Mouse (Mus musculus): Measurements from ENCODE around the gene Fmod.

The Fmod gene

DNA sequence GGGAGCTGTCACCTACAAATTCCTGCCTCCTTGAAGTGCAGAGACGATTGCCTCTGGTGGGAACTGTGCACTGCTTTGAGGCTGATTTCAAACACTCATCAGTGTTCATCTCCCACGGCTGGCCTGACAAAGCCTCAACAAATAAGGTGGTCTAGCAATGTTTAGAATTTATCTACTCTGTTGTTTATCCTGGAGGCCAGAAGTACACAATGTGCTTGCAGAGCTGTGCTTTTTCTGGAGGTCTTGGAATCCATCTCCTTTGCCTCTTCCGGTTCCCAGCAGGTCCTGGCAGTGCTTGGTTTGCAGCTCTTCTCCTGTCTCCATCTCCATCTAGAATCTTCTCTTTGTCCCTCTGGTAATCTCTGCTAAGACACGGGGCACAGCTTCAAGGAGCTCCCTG, 19.2 kb downstream of the Fmod start:
- no peak for DNase-seq

DNA sequence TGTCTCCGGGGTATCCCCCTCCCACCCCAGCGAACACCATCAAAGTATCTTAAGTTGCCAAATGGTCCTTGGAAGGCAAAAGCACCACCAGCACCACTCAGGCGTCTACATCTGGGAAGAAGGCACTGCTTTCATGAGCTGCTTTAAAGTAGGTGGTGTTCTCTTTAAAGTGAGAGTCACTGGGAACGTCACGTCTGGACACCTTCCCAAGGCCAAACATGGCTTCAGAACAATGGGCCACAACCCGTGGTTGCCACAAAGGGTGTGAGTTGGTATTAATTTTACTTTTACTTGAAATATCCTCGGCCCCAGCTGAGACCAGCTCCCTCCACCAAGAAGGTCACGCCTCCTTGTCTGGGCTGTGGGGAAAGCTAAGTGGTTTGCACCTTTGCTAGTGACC, 20.7 kb downstream of the Fmod start:
- DNase-seq = no peak

DNA sequence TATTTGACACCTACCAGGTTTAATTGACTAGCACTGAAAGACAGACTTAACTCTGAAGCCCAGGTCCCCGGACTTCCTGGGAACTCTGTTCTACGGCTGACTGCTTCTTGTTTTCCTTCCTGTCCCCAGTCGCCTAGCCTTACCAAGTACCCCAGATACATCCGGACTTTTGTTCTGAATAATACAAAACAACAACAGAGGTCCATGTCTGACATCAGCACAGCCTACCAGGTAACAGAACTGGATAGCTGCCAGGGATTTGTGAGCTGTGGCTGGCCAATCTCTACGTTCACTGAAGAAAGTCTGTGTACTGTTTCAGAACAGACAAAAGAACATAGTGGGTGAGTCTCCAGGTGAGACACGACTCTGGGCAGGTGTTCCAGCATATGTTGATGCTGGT, 21.8 kb downstream of the Fmod start:
- no peak for DNase-seq

DNA sequence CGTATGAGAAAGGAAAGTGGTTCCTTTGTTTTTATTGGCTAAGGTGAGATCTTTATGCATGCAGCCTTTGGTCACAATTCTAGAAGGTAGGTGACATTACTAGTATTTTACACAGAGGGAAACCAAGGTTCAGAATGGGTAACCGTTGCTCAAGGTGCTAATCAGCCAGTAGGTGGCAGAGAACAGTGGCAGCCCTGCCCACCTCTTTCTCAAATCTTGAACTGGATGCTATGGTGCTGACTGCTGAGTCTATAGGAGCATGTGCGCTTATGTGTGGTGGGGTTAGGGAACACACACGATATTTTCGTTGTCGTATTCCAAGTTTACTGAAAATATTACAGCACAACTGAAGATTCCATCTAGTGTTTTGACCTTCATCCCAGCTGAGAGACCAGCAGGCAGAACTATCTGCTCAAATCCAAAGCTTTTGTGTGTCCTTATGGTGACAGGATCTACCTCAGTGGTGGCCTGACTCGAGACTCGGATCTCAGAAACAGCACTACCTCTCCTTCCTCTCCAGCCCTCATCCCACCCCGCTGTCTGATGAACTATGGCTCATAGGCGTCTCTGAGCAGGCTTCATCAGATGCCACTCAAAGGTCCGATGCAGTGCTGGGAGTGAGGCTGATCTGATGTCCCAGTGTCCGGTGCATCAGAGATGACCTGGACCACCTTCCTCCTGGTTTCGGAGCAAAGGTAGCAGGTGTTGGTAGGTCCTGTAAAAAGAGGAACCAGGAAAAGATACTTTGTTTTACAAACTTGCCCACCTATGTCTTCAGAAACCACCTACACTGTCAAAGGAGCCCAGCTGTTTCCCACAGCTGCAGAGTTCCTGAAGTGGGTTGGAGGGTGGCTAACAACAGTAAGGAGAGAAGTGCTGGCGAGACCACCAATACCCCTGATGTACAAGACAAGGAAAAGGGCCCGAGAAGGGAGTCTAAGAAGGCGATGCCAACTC, 23.0 kb downstream of the Fmod start:
- DNase-seq = peak in 1 of 2 experiments; percentile 40

DNA sequence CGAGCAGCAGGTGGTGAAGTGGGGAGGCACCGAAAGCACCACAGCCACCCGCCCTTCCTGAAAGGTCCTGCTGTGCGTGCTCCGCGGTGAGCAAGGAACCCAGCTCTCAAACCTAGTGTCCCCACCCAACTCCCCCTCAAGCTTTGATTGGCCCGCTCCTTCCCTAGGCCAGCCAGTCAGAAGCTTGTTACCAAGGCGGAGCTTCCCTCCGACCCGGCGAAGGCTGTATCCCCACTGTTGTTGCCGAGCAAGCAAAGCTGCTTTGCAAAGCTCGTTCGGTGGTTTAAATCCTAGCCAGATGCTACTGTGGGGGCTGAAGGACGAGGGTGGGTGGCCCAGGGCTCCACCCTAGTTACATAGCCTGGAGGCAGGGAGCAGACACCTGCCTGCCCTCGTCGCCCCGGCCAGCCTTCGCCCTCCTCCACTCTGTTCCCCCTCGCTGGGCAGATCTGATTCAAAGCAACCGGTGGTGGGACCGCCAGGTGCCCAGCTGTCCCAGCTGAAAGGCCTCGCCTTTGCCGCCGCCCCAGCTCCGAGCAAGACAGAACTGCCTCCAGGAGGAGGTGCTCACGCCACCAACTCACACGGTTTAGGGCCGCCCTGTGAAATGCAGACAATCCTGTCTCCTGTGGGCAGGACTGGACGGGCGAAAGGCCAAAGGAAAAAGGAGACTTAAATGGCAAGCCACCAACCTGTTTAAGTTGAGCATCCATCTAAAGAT, 24.0 kb downstream of the Fmod start:
- peak; percentile 88 to 89 for DNase-seq

DNA sequence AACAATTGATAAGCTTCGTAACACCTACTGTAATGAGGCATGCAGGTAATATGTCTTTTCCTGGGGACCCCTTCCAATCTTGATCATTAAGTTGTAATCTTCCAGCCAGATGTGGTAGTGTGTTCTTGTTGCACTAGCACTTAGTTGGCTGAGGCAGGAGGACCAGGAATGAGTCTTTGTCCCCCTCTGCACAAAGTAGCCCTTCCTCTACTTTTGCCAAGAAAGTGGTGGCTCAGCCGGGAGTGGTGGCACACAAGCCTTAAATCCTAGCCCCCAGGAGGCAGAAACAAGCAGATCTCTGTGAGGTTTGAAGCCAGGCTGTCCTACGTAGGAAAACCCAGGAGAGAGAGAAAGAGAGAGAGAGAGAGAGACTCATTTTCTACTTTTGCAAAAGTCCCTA, 24.9 kb downstream of the Fmod start:
- DNase-seq = no peak

DNA sequence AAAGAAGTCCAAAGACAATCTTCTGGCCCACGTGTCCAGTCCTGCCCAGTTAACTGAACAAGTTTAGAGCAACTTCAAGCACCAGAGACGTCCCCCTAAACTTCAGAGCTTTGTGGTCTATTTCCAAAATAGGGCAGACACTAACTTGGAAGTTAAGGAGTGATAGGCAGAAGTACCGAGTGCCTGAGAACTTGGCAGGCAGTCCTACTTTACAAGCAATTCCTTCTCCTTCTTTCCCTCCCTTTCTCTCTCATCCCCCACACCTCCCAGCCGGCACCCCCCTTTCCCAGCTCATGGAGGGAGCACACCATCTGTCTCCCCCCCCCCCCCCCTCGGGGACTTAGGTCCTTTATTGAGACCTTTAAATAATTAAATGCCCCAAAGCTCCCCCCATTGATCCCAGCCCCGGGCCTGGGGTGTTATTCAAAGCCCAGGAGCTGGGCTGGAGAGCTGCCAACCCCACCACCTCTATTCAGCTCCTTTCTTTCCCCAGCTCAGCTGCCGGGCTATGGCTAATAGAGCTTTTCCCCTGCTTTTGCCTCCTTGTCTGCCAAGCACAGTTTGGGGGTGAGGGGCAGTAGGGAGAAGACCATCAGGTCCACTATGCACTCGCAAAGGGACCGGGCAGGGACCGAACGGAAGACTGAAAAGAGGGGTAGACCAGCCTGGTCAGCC, 25.5 kb downstream of the Fmod start:
- DNase-seq = peak; percentile 40 to 61

DNA sequence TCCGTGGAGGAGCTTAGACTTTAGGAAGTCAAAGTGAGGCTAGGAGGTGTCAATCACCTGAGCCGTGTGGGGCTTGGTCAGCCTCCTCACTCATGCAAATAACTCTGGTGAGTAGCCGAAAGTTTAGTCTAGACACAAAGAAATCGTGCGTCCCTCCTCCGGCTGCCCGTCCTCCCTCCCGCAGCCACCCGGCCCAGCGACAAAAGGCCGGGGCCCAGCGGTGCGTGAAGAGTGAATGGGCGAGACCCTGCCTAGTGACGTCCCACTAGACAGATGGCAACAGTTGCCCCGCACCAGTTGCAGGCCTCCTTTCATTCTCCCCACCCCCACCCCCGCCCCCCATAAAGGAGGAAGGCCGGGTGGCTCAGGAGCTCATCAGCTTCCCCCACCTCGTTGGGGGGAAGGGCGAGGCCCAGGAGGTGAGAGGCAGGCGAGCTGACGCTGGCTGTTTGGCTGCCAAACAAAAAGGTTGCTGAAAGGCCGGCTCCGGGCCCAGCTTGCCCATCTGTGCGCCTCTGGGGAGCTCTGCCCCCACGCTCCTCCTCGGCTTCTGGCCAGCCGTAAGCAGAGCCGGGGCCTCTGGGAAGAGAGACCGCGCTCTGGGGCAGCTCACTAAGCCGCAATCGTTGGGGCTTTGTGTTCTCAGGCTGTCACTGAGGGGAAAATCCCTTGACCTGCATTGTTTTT, 26.2 kb downstream of the Fmod start:
- DNase-seq = peak; percentile 57 to 69

DNA sequence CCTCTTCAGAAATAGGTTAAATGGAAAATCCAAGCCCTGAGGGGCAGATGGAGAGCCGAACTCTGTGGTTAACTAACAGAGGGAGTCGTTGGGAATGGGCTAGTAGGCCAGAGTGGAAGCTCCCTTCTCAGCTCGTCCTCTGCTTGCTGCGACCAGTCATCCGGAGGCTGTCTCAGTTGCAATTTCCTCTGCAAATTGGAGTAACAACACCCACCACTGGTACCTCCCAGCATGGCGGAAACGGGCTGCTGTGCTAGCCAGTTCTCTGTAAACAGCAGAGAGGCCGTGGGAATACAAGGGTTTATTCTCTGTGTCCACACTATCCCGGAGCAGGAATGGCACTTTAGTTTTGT, 26.7 kb downstream of the Fmod start:
- DNase-seq = peak in 1 of 2 experiments; percentile 39

DNA sequence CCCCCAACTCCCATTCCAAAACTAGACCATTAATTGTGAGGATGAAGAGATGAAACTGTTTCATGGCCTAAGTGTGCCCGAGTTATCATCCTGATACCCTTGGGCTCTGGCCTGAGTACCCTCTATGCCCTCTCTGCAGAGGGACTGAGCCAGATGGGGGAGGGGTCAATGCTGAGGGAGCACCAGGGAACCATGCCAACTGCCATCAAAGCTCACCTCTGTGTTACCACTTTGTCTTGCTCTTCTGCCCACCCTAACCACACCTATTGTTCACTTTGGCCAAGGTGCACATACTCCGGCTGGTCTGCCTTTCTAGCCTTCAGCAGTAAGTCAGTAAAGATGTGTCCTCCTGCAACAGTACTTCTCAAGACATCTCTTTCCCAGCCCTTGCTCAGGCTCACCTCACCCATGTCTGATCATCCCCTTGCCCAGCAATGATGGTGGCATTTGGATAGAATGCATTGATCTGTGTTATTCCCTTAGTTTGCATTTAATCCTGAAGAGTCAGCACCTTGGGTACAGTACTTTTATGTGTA, 27.3 kb downstream of the Fmod start:
- DNase-seq = no peak

DNA sequence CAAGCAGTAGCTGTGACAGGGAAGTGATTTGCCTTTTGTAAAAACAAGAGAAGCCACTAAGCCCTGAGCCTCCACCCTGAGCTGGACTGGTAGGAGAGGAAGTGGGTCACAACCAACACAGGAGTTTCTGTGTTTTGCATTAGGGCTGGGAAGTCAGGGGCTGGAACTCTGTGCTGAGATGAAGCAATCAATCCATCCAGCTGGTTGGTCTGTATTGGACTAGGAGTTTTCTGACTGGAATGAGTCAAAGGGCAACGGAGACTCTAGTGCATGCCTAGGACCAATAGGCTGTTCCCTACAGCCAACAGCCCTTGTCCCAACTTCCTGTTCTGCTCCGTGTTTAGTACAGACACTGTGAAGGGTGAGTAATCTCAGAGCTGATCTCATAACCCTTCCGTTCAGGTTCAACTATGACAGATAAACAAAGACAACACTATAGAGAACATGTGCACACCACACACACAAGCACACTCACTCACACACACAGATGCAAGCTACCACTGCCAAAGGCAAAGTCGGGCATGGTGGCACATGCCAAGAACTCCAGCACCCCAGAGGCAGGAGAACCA, 28.3 kb downstream of the Fmod start:
- no peak for DNase-seq

DNA sequence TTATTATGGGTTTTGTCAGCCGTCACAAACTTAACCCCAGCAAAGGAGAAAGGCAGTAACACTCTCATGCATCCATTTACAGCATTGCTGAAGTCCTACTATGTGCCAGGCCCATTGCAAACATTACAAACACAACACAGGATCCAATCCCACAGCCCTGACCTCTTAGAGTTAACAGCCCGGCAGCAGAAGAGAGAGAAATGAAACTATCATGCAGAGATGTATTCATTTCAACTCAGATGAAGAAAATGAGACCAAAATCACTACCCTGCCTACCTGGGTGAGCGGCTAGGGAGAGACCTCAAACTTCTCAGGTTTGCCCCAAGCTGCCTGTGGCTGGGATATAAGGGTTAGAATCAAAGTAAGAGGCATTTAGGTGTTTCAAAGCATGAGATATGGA, 29.5 kb downstream of the Fmod start:
- no peak for DNase-seq

DNA sequence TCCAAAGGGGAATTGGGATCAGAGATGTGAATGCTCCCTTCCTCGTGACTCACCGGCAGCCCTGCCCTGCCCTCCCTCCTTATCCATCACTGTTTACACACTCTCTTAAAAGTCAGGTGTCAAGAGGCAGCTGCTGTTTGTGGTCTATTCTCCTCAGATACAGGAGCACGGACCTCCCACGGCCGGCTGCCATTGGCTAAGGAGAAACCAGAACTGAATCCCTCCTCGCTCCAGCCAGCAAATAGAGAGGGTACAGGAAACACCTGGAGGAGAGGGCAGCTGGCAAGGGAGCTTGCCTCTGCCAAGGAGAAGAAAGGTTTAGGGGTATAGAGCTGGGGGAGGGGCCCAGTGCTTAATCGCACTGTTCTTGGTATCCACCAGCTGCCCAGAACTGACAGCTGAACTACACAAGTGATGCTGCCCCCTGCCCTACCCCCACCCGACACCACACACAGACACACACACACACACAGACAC, 30.1 kb downstream of the Fmod start:
- DNase-seq = no peak

DNA sequence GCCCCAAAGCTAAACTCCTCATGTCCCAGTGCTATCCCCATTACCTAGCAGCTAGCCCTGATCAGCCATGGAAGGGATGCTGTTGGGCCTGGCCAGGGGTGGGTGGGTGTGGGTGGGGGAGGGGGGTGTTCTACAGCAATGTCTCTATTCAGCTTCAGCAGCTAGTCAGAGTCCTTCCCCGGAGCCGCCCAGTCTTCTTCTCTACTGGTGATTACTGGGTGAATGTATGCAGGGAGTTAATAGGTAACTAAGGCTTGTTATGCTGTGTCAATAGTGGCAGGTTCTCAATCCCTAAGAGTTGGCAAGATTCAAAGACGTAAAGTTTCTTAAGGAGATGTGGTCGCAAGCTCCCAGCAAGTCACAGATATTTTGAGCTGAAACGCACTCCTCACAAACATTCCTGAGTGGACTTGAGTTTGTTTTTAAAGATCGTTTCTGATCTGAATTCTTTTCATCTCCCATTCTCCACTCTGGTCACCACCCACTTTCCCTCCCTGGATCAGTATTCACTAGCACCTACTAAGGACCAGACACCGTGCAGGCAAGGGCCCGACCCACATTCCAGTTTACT, 33.1 kb downstream of the Fmod start:
- DNase-seq = no peak

DNA sequence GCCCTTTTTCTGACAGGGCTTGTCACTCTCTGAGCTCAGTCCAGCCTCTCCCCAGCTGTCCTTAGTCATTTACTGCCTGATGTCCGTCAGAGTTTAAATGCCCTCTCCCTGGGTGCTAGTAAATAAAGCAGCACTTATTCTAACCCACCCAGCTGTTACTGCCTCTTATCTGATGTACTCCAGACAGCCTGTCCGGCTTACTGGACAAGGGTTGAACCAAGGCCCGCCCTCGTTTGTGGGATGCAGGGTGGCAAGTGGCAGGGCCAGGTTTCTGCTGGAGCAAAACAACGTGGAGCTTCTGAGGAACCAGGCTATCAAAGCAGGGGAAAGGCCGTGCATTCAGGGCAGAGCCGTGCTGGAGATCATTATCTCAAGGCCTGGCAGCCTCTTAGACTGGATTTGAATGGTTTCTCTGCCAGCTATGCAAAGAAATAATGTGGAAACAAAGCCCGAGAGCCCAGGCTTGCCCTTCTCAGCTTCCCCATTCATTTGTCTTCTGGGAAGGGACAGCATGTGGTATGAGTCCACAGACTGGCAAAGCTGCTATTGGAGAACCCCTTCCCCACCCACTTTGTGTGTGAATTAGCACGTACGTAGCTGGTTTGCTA, 34.5 kb downstream of the Fmod start:
- DNase-seq = no peak

DNA sequence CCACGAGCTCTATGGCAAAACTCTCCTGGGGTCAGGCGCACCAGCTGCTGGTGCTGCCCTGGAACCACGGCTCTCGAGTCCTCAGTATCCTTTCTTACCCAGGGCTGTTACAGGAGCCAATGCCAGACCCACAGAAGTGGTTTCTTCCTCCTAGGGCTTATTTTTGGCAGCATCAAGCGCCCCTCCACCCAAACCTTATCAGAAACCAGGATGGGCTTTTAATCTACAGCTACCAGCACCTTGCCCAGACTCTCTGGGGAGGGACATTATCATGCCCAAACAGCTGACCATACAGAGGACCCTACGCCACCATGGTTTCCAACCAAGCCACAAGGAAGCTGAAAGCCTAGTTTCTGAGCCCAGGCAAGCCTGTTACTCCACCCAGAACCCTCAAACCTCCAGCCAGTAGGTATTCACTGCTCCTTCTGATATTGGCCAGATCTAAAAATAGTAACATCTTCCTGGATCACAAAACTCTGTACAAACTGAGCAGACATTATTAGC, 36.1 kb downstream of the Fmod start:
- DNase-seq = no peak

DNA sequence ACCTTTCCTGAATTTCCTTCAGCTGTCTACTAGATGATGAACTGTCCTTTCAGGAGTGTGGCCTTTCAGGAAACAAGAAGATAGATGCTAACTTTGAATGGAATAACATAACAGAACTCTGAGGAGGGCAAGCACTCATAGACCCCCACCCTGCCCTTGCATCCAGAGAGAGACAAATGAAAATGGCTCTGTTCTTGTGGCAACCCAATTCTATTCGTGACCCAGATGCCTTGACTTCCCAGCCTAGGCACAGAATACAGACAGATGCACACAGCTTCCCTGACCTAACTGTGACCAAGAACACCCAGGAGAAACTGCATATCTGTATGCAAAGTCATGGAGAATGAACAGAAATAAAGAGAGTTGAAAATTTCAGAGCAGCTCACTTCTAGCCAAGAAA, 36.6 kb downstream of the Fmod start:
- DNase-seq = no peak

DNA sequence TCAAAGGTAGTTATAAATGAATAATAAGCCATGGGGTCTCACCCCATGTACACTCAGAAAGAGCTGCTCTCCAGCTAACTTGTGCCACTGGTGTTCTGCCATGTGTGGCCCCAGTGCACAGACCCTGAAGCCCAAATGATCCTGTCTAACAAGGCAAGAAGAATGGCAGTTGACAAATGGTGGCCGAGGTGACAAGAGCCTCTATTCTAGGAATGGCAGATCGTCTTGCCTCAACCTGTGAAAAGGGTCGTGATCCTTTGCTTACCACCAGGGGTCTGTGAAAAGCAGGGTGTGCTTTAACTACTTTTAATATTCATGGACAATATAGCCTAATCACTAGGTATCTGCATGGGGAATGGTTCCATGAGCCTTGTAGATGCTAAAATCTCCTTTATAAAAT, 37.1 kb downstream of the Fmod start:
- DNase-seq = no peak

DNA sequence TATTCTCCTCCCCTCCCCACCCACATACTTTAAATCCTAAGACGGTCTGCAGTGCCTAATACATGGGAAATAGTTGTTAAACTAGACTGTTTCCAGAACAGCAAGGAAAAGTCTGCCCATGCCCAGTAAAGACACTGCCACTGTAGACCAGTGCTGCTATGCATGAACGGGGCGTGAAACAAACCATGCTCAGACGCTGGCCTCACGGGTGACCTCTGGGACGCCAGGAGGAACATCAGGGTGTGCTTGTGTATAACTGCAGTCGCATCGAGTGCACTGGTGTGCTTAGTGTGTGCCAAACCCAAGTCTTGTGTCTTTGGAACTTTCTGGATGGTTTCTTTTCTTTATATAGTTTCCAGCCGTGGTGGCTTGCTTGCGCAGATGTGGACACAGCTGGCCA, 37.6 kb downstream of the Fmod start:
- no peak for DNase-seq

DNA sequence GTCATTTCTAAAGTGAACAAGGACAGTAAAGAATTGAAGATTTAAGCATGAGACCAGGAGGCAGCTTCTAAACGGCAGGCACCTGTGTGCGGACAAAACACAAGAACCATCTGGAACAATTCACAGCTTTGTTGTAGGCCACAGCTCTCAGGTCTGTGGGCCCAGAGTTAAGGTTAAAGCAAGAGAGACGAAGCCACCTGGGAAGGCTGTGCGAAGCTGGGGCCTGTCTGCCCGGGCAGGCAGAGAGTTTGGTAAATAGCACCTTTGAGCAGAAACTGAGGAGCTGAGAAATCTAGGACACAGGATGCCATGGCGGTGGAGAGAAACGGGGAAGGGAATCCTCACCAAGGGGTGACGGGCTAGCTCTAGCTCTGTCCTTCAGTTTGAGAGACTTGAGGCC, 38.5 kb downstream of the Fmod start:
- no peak for DNase-seq

DNA sequence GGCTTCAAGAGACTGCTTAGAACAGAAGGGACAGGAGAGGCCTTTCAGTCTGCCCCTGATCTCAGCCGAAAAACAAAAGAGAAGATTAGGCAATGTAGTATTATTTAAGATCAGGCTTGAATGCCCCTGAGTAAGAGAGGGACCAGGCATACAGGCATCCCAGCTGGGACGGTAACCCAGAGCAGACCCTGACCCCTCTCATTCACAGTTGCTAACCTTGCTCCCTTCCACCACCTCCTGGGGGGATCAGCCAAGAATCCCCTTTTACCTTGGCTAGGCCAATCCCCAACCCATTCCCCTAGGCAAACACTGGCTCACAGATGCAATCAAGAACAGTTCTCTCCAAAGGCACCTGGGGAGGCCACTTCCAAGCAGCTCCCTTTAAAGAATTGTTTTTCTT, 39.7 kb downstream of the Fmod start:
- DNase-seq = peak in 1 of 2 experiments; percentile 36

Data from cerebellum, postnatal 14 days (tissue).